Mouse (Mus musculus): Measurements from ENCODE around the gene Cdk5rap2.
A peak's percentile ranks its signal among the peaks of the same experiment; 100 is the strongest.

The Cdk5rap2 gene

DNA sequence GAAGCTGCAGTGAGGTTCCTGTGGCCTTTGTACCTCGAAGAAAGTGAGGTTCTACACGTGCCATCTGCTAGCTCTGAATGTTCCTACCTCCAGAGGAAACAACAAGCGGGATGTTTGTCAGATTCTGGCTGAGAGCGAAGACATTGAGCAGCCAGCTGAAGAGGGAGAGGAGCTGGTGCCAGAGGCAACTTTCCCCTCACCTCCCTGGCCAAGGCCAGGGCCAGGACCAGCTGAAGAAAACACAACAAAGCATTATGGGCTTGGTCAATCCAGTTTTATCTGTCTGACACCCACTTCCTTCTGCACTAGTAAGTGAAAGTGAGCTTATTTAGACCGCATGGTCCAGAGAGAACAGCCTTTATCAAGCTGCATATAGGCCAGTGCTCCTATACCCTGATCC is 147.4 kb downstream of the Cdk5rap2 start:
- DNase-seq (ENCODE audit: inconsistent age in 2 of 2, low spot score in 1 of 2) = peak in 1 of 2 experiments; percentile 55

DNA sequence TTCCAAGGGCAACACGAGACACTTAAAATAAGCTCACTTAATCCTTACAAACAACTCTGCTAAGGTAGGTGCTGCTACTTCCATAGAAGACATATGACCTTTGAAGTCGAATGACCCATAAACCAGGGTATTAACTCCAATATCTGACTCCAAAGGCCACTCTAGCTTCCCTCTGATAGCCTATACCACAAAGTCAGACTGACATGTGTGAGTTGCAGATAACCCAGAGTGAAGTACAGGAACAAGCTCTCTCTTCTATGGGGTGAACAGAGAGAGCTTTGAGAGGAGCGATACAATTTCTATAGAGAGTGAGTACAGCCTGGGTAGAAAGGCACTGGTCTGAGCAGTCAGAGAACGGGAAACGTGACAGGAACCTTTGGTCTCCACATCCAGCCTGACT is 148.9 kb downstream of the Cdk5rap2 start:
- DNase-seq (ENCODE audit: inconsistent age in 2 of 2, low spot score in 1 of 2) = no peak

DNA sequence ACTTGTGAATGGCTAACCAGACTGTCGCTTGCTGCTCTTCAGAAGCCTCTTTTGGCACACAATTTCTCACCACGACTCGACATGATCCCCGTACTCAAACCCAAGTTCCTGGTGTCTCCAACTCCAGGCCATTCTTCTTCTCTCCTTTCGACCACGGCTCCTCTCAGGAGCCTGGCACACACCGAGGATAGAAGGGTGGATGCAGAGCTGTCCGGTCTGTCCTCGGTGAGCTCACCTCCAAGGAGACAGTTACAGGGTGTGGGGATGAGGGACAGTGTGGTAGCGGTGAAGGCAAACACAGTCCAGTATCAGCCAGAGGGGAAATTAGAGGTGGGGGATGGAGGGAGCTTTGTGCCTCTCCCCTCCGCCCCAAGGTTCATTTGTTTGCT is 149.8 kb downstream of the Cdk5rap2 start:
- DNase-seq (ENCODE audit: inconsistent age in 2 of 2, low spot score in 1 of 2) = no peak

DNA sequence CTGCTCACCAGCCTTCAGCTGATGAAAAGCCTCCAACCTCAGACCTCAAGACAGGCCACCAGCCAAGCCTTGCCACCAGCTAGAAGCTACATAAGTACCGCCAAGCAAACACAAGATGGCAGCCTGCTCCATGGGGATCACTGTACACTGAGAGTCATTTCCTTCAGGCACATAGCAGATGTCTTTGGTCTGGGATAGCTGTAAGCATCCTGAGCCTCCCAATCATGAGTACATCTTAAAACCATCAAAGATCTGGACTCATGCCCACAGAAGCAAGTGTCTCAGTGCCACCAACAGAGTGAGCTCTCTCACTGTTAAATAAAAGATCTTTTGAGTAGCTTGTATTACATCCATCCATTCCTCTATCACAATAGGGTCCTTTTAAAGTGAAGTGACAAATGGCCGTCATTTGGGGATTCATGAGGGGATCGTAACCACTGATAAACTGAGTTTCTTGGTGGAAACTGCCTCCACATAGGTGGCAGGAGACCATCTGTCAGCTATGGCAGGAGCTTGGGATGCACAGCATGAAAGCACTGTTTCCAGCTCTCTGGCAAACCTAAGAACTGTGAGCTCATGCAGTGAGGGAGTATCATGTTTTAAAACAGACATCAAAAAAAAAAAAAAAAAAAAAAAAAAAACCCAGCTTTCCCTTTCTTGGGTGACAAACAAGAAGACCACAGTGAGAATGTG is 150.4 kb downstream of the Cdk5rap2 start:
- DNase-seq (ENCODE audit: inconsistent age in 2 of 2, low spot score in 1 of 2) = no peak

DNA sequence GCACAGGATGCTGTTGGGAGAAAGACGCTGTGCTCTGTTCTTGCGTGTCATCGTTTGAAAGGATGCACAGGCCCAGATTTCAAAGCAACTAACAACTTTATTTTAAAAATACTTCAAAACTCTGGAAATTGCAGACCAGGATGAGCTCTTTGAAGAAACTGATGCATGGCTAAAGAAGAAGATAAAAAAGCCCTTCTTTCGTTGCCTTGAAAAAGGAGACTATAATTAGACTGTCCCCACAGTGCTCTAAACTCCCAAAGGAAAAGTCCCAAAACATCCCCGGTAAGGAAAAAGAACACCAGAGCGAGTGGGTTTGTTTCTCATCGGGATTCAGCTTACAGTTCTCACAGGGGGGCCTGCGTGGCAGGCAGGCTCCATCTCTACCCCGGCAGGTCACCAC is 151.4 kb downstream of the Cdk5rap2 start:
- no peak for DNase-seq (ENCODE audit: inconsistent age in 2 of 2, low spot score in 1 of 2)

DNA sequence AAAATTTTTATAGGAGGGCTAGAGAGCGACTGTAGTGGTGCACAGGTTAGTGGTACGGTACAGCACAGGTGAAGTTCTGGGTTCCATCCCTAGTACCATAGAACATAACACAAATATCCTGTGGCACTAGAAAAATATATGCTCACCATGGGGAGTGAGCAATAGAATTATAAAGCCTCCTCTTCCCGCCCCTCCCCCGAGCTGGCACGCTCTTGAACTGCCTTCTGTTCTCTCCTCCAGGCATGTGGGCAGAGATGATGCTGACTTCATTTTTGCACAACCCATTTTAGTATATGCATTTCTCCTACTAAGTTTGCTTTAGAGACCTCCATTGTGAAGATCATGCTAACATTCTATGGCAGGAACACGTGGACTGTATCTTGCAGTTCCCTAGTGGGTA is 152.0 kb downstream of the Cdk5rap2 start:
- DNase-seq (ENCODE audit: inconsistent age in 2 of 2, low spot score in 1 of 2) = no peak

DNA sequence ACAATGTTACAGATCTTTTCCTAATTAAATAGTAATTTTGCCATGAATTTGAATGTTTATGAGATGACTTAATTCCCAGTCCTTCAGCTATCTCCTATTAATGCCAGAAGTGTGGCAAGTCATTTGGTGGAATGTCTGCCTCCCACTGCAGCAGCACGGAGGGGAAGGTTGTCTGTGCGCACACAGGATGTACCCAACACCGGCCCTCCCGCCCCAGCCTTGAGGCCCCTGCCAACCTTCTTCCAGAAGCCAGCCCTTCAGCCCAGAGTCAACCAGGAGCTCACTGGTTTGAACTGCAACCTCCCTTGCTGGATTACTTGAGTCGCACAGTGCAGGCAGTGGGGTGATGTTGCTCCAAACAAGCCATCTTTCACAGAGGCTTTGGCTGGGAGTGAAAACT is 158.5 kb downstream of the Cdk5rap2 start:
- DNase-seq (ENCODE audit: inconsistent age in 2 of 2, low spot score in 1 of 2) = no peak

DNA sequence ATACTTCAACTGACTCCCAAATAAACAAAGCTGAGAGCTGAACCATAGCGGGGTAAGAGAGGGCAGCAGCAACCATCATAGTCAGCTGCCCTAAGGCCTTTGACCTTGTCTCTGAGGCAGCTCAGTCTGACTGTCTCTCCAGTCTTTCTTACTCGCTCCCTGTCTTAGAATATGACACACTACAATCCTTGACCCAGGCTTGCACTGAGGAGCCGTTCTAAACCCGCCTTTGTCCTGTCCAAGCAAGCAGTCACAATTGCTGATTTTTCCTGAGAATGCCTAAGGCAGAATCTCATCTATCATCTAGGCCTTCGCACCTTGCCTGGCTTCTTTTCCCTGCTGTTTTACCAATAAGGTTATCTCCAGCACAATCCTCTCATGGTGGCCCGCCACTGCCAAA is 164.5 kb downstream of the Cdk5rap2 start:
- peak; percentile 49 to 79 for DNase-seq (ENCODE audit: inconsistent age in 2 of 2, low spot score in 1 of 2)

DNA sequence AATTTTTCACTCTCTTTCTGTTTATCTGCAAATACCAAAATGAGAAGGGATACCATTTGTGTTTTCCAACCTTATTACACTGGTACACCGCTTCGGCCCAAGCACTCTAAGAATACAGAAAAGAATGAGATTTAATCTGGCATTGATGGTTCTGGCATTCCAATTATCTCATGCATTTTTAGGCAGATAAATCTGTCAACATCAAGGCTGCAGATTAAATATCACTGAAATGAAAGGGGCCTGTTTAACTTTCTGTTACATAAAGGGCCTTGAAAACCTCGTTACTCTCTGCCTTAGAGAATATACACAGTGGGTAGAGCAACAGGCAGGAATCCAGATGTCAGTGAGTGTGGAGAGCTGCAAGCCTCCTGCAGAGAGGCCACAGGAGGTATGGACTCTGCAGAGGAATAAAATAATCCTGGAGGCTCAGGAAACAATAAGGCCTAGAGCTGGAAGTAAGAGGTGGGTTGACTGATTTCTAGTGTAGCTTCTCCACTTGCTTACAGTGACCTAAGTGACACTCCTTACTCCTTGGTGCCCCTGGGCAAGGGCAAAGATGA is 166.6 kb downstream of the Cdk5rap2 start:
- DNase-seq (ENCODE audit: inconsistent age in 2 of 2, low spot score in 1 of 2) = peak; percentile 65 to 87

DNA sequence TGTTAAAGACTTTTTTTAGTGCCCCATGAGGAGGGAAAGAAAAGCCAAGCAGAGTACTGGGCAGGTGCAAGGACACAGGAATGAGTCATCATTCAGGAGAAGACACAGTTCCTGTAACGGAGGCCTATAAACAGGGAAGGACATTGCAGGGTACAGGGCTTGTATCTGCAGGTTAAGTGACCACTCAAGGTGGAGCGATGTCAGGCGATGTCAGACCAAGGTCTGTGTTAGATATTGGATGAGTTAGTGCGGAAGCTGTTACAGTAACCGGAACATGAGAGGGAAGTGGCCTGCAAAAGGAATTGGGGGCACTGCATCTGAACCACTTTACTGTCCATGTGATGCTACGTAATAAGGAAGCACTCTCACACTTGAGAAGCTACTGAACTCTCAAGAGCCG is 170.5 kb downstream of the Cdk5rap2 start:
- DNase-seq (ENCODE audit: inconsistent age in 2 of 2, low spot score in 1 of 2) = peak in 1 of 2 experiments; percentile 81

DNA sequence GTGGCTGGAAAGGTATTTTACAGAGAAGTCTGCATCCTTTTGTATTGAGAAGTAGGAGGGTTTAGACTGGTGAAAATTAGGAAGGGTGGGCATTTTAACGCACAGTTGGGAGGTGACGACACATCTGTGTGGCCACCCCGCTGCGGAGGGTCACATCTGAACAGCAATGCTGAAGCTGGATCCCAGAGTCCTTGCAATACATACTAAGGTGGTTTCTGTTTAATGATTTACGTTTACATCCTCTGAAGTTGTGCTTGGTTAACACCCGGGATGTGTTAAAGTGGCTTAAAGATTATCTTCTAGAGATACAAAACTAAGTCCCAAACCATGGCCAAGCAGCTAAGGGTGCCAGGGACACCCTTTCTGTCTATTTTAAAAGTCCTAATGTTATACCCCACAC is 171.4 kb downstream of the Cdk5rap2 start:
- no peak for DNase-seq (ENCODE audit: inconsistent age in 2 of 2, low spot score in 1 of 2)

DNA sequence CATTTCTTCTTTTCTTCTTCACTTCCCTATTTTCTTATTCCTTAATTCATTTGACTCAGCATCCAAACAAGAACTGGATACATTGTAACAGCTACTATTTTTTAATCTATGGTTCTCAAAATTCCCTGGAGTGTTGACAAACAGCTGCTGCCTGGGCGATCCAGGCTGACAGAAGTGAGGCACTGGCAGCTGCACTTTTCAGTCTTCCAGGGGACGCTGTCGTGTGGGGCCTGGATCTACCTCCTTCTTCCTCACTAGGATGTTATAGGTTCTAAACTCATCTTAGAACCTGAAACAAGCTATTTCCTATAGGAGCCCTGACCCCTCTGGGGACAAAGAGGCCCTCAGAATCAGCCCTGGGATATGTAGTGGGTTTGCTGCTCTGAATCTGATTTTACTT is 177.9 kb downstream of the Cdk5rap2 start:
- DNase-seq (ENCODE audit: inconsistent age in 2 of 2, low spot score in 1 of 2) = no peak

DNA sequence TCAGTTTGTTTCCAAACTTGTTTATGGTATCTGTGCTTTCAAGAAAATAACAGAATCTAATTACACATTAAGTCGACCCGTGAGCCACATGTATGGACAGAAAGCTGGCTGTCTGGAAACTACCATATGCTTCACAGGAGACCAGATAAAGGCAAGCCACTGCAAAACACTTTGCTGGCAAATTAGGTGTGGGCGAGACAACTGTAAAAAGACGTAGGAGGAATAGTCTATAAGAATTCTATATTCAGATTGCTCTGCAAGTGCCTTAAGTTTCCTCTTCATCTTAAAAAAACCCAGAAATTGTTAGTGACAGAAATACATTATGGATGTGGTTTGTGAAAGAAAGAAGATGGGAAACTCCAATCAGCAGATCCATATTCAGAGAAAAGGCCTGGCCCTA is 180.4 kb downstream of the Cdk5rap2 start:
- no peak for DNase-seq (ENCODE audit: inconsistent age in 2 of 2, low spot score in 1 of 2)

DNA sequence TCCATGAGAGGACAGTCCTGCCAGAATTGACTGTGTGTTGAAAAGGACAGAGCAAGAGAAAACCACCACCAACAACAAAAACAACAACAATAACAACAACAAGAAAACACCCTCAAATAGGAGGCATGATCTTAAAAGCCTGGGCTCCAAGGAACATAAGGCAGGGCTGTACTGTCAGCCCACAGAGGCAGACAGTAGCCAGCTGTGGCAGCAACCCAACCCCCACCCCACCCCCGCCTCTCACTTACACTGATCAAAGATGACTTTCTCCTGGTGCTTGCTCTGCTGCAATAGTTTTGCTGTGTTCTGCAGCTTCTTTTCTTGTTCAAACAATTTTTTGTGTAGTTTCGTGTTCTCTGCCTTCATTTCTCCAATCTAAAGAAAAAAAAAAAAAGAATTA is 181.9 kb downstream of the Cdk5rap2 start:
- DNase-seq (ENCODE audit: inconsistent age in 2 of 2, low spot score in 1 of 2) = no peak

DNA sequence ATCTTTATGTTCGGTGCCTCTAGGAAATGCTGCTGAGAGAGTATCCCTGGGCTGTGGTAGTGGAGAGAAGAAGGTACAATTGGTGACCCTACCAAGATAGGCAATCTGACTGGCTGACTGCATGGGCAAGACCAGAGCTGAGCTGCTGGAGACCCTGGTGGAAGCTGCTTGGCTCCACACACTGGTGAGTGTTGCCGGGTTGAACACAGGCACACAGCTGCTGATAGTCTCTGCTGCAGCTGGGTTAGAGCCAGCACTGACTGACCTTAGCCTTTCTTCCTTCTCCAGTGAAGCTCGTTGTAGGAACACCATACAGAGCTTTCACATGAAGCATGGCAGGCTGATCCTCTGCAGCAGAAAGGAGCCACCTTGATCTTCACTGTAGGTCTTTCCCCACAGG is 182.6 kb downstream of the Cdk5rap2 start:
- DNase-seq (ENCODE audit: inconsistent age in 2 of 2, low spot score in 1 of 2) = peak in 1 of 2 experiments; percentile 41

DNA sequence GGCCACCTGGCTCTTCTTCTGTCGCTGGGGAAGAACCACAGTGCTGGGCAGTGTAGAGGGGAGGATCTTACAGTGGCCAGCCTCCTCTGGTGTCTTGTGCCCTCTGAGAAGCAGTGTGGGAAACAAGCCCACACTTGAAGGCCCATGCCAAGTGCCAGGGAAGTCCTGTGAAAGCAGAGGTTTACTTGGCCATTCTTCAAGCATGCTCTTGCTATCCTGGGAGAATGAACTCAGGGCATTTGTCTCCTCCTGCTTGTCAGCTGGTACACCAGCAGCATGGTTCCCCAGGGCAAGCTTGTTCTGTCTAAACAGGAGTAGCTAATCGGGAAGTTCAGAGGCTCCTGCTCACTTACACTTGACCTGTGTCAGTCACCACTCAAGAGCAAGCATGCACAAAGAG is 185.7 kb downstream of the Cdk5rap2 start:
- DNase-seq (ENCODE audit: inconsistent age in 2 of 2, low spot score in 1 of 2) = no peak

DNA sequence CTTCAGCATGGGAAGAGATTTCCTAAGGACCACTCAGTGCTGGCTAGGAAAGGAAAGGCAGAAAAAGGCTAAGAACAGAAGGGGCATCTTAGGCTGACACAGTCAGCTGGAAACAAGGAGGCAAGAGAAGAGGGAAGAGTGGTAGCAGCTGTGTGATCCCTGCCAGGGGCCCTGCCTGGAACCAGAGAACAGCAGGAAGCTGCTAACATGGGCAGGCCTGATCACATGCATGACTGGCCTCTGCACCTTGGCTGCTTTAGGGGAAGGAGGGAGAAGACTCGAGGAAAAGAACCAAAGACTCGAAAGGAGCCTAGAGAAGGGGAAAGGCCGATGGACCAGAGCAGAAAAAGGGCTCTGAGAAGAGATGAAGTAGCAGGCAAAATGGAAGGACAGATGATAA is 188.4 kb downstream of the Cdk5rap2 start:
- no peak for DNase-seq (ENCODE audit: inconsistent age in 2 of 2, low spot score in 1 of 2)

DNA sequence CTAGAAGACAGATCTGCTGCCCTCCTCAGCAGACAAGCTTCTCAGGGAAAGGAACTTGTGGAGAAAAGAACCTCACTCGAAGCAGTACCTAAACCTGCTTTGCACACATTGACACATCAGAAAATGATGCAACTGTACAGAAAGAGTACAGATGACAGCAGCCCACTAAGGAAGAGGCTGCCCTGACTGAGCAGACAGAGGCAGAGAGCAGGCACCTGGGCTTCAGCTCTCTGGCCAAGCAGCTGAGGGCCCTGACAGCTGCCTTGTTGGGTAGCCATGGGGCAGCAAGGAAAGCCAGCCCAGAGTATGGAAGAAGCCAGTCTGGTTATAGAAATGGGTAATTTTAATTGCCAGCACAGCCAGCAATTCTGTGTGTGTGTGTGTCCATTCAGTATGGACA is 188.9 kb downstream of the Cdk5rap2 start:
- no peak for DNase-seq (ENCODE audit: inconsistent age in 2 of 2, low spot score in 1 of 2)

DNA sequence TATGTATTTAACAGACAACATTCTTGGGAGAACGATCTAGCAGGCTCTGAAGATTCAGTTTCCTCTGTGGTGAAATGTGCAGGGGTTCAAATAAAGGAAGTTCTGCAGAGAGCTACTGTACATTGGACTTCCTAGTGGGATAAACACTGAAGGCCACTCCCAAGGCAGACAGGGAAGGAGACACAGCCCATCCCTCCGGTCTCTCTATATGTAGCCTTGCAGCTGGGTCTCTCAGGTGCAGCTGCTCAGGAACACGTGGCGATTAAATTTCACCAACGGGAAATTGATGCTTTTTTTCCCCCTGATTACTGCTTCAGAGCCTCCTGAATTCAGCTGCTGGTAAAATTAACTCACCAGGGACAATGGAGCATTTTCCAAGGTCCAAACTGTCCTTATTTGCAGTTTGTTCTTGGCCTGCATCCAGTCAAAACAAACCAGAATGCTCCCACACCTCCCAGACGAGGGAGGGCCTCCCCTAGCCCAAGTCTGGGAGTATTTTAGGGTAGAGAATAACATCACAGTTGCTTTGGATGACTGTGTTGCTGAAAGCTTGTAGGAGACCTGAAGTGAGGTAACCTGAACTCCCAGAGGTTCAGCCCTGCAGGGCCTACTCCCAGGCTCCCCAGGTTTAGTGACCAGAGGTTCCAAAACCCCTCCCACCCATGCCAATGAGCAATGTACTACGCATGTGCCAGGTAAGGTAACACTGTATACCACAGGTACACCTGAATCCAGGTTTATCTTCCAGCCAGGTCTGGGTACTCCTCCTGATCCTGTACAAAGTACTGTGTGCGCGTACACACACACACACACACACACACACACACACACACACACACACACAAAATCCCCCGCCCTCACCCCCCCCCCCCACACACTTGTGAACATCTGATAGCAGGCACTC is 189.7 kb downstream of the Cdk5rap2 start:
- peak; percentile 77 to 89 for DNase-seq (ENCODE audit: inconsistent age in 2 of 2, low spot score in 1 of 2)

DNA sequence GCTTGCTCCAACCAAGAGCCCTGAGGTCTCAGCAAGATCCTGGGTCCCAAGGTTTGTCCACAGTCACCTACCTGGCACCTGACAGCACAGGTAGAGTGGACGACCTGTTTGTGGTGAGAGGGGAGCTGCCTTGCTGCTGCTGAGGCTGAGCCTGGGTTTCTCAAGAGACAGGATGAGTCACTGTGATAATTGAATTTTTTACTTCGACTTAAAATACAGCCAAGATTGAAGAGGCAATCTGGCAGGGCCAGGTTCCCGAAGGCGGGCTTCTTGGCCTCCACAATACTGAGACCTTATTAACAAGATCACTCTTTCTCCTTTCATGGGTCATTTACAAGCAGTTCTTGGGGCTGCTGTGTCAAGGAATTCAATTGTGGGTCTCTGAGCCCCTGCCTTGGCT is 190.5 kb downstream of the Cdk5rap2 start:
- peak; percentile 30 to 66 for DNase-seq (ENCODE audit: inconsistent age in 2 of 2, low spot score in 1 of 2)

DNA sequence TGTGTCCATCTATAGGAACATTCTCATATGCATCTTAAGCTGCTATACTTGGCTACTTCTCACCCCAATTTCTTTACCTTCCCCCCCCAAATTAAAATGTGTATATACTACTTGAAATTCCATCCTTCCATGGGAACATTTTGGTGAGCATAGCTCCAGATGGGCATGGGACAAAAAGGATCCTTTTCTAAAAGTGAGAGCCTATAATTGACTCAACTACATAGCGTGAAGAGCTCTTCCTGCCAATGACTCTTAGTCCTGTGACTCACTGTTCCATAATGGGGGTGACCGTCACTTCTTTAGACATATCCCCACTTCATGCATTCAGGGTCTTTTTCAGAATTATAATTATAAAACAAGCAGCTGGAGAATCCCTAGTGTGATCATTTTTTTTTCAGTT is 224.3 kb downstream of the Cdk5rap2 start:
- DNase-seq (ENCODE audit: inconsistent age in 2 of 2, low spot score in 1 of 2) = no peak

All from adrenal gland, adult (tissue).